Mouse (Mus musculus): ENCODE data around the gene Serac1.

DNA sequence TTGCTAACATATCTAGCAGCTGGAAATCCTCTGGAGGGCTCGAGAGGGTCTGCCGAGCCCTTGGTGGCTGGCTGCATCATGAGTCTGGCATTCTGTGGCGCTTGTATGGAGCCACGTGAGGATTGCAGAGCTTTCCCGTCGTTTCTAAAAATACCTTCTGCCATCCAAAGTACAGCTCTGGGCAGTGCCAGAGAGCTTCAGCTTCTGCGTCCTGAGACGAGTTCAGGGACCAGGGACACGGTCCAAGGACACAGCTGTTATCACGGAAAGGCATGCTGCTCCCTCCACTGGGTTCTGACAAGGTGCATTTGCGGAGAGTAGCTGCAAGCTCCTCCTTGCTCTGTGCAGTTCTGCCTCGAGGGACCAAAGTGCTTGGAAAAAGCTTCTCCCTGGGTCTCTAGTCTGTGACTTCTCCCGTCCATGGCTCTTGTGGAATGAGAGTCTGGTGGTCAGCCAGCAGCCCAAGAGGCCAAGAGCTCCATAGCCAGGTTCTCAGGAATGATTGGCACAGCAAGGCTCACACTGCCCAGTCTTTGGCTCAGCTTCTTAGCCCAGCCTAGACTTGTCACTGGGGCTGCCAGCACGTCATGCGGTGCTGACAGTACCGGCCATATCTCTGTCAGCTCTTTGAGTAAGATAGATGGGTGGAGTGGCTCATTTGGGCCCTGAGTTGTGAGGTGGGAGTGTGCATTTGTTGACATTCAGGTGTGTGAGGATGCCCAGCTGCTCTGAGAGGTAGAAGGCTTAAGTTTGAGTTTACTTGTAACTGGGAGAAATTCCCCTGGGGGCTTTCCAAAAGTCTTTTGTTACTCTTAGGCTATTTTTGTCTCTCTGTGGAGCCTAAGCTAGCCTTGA lies 81.9 kb downstream of the Serac1 start:
- no peak for TF ChIP-seq CTCF (IDR thresholded peaks at IDR 0.05; ENCODE audit: extremely low read depth, insufficient read depth, low read length)
- TF ChIP-seq POLR2A (IDR thresholded peaks at IDR 0.05; ENCODE audit: extremely low read depth, insufficient read depth, low read length): no peak
